Mouse (Mus musculus) left cerebral cortex, adult 8-10 months (tissue): ENCODE results near the gene Gm20388. TPM values are rescaled to one million over a fixed set of nuclear protein-coding genes. Genes with fewer than 3 reads are reported as not detected.
A peak's percentile ranks its signal among the peaks of the same experiment; 100 is the strongest.
"Not testable (repeated sequence)": the region's sequence is repeated elsewhere in the genome, so short reads cannot be mapped to it uniquely, and the experiment has no call there.

Source experiments
- DNase-seq, 2 experiments: peaks; one replicate each; pipeline ENCODE4 v3.0.0; 2022; ENCODE audit warnings: low spot score in 2 of 2
- total RNA-seq, 4 experiments: library from RNA; stranded (reverse); gene quantifications; 2 replicates each; pipeline ENCODE4 v1.2.4; 2022

The Gm20388 gene
- total RNA-seq, 4 experiments from 2014 or later: 10.4 to 20.8 (median 16.4) TPM

DNA sequence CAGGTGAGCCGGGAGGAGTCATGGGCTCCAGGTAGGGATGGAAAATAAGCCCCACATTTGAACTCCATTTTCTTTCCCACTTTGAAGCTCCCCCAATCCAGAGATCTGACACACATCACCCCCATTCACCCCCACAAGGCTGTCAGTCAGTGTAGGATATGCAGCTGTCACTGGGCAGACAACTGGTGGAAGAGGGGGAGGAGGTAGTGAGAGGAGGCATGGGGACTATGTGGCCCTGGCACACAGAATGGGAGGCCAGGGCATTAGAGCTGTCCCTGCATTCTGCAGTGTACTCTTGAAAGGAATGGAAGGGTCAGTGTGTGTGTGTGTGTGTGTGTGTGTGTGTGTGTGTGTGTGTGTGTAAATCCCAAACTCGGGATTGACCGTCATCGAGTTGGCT, 3984.6 kb downstream of the Gm20388 start:
- no peak for DNase-seq

DNA sequence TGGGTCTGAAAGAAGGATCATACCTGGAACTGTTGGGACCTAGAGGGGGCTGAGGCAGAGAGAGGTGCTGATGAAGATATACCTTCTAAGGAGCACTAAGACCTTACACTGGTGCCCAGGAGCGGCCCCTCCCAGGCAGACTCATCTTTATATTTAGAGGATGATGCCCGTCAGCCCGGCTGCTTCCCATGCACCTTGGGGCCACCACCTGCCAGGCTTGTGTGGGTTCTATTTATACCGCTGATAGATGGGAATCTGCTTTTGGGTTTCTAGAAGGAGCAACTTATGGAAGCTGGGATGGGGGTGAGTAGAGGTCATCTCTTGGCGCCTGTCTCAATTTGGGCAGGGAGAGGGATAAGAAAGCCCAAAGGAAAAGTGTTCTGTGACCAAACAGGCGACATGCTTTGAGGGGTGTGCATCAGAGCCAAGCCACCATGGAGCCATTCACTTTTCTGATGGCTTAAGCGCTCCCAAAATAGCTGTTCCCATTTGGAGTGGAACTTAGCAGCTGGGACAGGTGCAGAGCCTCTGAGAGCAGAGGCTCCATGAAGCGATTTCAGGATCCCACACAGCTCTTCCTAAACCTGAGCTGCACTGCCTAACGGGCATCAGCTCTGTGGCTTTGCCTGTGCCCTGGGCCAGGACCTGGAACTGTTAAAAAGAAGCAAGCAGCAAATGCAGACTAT, 3985.2 kb downstream of the Gm20388 start:
- DNase-seq: no peak

DNA sequence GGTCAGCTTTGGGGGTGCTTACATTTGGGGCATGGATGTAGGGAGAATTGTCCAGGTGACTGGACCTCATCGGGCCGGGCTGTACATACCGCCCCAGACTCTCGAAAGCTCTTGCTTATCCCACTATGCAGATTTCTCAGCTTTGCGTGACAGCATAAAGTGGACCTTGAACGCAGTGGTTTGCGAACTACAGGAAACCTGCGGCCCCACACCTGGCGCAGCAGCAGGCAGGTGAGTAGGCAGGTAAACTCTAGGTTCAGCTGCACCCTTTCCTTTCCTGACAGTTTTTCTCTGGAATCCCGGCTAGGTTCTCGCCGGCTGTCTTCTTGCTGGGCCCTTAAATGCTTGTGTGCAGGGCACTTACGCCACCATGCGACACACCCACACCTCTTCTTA, 3985.7 kb downstream of the Gm20388 start:
- no peak for DNase-seq

DNA sequence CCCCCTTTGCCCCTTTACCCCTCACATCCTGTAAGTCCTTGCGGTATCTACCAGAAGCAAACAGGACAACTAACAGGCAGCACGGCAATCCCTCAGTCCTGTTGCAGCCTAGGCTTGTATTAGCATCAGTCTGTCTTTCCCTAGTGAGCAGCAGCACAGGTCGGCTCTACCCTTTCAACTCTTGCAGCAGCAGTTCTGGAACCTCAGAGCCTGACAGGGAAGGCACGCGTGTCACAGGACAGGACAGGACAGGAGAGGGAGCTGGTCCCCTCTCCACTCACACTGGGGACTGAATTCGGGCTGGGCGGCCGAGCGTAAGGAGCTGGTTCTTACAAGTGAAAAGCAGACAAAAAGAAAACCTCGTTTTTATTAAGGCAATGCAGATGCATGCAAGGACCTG, 3986.1 kb downstream of the Gm20388 start:
- DNase-seq: no peak

DNA sequence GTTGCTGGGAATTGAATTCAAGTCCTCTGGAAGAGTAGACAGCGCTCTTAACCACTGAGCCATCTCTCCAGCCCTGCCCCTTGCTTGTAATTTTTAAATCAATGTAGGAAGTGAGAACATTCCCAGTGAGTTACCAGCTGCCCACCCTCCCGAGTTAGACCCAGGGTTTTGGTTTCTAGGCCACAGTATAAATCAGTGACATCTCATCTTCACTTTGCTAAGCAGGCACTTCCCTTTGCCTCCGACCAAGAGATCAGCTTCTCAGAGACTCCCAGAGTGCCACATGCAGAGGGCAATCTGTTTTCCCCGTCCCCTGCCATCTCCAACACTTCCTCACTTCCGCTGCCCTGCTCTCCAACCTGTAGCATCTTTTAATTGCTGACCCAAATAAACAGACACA, 3987.9 kb downstream of the Gm20388 start:
- no peak for DNase-seq

DNA sequence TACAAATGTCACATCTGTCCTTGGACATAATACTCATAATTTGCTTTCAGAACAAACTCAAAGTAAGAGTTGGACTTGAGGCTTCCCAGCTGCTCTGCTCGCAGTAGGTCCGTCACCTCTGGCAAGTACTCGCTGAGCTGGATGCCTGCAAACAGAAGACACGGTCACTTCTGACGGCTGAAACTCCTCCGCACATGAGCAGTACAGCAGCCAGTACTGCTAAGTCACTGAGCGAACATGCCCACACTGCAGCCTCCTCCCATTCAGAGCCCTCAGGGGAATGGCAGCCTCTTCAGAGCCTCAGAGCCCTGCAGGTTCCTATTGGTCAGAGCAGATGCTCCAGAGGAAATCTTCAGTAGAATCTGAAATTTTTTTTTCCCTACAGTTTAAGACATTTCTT, 3988.7 kb downstream of the Gm20388 start:
- DNase-seq: no peak

DNA sequence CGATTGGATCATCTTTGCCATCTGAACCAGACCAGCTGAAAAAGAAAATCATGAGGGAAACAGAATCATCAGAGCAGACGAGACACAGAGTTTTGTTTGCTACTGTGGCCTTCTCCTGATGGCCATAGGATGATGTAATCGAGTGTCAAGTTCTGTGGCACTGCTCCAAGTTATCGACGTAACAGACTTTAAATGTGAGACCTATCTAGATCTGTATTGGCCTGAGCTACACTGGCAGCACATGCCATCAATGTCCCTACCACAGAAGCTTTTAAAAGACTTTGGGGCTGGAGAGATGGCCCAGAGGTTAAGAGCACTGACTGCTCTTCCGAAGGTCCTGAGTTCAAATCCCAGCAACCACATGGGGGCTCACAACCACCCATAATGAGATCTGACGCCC, 3992.0 kb downstream of the Gm20388 start:
- DNase-seq: no peak

DNA sequence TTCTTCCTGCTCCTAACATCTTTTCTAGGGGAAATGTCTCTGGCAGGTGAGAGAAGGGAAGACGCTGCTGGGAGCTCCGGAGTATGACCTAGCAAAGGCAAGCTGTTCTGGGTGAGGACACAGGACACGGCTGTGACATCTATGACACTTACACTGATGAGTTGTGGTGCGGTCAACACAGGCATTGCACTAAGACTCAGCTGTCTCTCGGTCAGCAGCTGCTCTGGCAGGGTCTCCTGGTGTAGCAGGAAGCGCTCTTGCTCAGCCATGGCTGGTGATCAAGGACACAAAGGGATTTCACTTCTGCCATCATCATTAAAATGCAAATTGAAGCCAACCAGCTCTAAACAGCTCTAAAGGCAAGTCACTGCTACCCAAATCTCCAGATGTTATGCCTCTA, 3997.0 kb downstream of the Gm20388 start:
- no peak for DNase-seq

DNA sequence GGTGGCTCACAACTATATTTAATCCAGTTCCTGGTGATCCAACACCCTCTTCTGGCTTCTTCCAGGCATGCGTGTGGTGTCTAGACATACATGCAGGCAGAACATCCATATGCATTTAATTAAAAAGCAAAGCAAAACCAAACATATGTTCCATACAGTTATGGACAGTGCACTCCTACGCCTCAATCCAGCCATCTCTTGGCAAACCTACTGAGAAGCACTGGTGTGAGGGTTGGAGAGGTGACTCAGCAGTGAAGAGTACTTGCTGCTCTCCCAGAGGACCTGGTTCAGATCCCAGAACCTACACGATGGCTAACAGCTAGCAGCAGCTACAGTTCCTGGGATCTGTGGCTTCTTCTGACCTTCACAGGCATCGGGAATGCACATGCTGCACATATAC, 4001.6 kb downstream of the Gm20388 start:
- DNase-seq: peak in 1 of 2 experiments; percentile 75

DNA sequence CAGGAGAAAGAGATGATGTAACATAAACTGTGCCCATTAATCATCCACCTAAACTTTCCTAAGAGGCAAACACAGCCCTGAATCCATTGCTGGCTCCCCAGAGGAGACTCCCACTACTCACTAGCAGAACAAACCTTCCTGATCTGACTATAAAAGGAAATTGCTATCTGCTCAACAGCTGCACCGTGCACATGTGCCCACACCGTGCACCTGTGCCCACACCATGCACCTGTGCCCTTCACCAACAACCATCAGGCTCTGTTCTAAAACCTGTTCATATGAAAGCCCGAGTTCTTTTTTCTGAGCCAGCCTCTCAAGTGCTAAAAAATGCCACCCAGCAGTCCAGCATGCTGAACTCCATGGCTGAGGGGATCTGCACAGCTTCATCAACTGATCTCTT, 4004.0 kb downstream of the Gm20388 start:
- no peak for DNase-seq

DNA sequence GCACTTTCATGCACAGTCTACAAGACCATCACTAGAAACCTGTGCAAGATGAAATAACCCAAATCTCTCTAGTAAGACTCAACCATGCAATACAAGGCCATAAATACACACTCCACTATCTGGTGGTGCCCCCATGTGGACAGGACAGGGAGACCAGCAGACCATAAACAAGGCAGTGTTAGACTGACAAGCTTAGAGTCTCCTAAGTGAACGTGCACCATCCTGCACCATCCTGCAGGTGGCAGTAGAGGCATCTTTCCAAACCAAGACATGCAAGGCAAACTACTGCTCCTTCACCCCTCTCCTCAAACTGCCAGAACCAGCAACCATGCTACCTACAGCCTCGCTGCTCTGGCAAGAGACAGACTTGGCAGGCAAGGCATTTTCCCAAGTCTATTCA, 4014.1 kb downstream of the Gm20388 start:
- peak; percentile 63 to 80 for DNase-seq

DNA sequence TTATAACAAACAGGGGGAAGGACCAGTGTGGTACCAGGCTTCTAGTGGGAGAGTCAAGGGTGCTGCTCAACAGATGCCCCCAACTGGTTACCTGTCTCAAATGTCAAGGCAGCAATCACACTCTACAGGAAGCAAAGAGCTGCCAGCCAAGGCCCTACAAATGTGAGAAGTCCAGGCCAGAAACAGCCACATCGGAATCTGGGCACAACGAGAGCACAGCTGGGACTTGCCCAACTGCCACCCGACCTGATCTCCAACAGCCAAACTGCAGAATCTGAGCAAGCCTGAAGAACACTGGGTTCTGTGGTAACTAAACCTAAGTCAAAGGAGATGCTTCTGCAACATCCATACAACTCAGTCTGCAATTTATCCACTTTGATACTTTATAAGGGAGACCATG, 4015.0 kb downstream of the Gm20388 start:
- no peak for DNase-seq

DNA sequence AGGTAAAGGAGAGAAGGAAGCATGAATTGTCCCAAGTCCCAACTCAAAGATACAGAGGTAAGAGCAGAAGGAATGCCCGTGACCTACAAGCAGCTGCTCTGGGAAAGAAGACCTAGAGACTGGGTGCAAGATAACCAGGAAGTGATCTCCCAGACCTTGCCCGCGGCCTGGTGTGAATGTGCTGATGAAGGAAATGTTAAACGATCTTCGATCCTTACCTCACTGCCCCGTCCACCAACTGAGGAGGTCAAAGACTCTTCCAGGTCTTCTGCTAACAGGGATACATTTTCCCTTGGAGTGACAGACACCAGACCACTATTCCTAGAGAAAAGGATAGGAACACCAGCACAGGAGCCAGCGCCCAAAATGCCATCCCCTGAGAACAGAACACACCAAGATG, 4018.4 kb downstream of the Gm20388 start:
- no peak for DNase-seq

DNA sequence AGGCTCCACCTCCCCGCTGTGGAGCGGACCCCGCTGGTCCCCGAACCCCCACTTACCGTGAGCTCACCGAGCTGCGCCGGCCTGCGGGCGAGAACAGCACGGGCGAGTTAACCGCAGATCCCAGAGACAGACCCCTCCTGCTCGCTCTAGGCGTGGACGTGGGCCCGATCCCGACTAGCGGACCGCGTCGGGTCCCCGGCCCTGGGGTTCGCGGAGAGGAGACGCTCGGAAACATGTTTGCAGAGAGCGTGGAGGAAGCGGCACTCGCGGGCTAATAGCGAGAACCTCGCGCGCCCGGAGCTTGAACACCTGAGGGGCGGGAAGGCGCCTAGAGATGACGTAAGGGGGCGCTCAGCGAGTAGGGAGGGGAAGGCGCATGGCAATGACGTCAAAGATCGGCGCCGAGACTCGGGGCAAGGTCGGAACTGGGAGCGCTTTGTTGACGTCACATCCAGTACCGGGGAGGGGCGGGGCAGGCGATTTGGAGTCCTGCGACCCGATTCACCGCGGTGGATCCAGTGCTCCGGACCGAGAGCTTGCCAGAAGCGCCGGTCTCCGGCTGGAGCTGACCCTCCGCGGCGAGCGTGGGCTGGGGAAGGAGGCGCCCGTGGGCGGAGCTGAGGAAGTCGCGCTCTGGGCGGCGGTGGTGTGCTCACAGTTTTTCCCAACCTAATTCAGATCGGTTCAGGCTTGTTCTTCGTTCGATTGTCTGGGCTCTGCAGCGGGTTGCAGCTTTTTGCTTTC, 4038.5 kb downstream of the Gm20388 start, which contains the start of gene Nup133:
Gene Nup133 (minus strand): TSS at position 324 of the 744 bp plus-strand sequence.
- peak; percentile 98 to 99 for DNase-seq

DNA sequence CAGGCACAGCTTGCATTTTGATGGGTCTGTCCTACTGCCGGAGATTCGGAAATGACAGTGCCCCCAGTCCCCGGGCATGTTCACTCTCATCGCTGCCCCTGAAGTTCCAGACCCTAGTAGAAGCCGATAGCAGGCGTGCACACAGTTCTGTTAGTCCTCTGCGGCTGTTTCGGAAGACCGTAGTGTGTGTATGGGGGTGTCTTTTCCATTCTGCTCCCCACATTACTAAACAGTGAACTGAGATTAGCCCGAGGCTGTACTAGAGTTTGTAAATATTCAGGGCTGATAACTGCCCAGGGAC, 4039.0 kb downstream of the Gm20388 start:
- no peak for DNase-seq

DNA sequence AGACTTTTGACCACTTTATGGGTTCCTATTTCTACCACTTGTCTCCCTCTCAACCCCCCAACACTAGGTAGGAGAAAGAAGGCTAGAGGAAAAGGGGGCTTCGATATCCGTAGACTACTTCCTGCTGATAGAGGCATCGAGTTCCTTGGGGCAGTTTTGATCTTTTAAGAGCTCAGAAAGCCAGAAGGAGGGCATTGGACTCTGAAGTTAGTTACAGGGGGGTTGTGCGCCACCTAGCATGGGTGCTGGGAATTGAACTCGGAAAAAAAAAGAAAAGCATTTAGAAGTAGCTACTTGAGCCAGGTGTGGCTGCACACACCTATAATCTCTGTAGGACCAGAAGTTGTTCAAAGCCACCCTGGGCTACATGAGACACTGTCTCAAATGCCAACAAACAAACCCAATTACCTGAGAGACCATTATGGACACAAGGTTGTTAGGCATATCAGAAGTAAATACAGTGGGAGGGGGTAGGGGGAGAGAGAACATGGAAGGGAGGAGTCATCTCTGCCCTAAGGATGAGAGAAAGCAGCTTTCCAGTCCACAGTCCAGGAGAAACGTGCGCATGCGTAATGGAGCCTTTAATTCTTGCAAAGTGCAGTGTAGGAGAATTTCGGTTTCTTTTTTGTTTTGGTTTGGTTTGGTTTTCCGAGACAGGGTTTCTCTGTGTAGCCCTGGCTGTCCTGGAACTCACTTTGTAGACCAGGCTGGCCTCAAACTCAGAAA, 4039.6 kb downstream of the Gm20388 start:
- DNase-seq: peak; percentile 19 to 31

DNA sequence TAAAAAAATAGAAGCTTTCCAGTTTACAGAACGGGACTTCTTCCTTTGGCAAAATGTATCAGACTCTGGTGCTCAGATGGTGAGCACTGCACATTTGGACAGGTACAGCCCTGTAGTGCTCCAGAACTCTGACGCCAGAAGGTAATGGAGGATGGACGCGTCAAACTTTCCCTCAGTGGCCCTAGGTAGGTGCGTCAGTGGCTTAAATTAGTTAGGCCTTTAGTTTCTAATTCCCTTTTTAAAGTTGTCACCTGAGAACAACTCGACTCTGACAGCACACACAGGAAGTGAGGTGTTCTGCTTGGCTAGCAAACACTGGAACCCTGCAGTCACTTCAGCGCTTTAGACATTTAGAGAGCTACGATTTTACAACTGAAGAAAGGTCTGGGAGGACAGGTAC, 4043.0 kb downstream of the Gm20388 start:
- no peak for DNase-seq

DNA sequence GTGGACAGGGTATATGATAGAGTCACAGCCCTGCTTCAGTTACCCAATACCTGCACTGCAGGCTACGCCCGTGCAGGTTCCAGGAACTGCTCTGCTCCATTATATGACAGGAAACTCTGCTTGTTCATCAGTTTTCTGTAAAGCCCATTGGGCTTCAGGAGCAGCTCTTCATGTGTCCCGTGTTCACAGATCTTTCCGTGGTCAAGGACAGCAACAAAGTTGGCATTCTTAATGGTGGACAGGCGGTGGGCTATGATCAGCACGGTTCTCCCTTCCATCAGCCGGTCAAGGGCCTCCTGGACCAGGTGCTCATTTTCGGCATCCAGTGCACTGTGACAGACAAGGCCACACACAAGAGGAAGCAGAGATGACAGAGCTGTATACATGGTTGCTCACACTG, 4043.6 kb downstream of the Gm20388 start:
- no peak for DNase-seq

DNA sequence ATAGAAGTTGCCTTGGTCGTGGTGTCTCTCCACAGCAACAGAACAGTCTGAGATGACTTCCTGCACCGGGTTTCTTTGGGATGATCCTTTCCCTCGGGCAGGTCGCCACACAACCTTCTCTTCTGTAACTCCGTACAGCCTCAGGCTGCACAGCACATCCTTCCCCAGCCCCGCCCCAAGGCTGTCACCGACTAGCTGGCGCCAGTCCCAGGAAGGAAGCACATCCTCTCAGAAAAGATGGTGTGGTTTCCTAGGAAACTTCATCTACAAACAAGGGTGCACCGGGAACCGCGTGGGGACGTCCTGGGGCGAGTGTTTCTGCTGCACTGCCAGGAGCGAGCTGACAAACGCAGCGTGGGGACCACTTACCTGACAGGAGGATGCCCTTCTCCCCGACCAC, 4047.5 kb downstream of the Gm20388 start:
- DNase-seq: peak in 1 of 2 experiments; percentile 36

DNA sequence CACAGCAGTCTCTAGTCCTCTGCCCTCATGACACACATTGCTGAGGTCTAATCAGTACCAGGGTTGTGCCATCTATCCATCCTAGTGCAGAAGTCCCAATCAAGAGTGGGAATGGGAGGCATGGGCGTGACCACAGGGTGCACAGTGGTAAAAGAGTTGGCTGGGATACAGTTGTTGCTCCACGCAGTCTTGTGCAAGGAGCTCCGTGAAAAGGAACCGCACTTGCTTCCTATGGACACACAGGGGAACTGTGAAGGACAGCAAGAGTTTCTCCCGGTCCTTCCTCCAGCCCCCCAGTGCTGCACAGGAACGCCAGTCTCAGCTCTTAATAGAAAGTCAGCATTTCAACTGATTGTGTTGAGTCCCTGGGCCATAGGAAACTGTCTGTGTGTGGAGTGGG, 4048.8 kb downstream of the Gm20388 start:
- no peak for DNase-seq

DNA sequence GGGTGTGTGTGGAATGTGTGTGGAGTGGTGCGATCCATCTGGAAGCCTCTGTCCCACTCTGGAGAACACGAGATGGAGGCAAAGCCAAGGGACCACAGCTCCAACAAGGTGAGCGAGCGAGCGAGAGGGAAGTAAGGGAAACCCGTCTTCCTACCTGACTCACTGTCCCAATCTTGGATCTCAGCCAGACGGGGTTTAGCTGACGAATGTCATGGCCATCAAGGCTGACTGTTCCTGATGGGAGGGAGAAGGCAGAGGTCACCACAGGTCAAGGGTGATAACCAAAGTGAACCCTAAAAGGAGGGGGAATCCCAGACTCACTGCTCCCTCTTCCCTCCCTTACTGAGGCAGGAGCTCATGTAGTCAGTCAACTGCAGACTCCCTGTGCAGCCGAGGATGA, 4049.4 kb downstream of the Gm20388 start:
- DNase-seq: no peak

DNA sequence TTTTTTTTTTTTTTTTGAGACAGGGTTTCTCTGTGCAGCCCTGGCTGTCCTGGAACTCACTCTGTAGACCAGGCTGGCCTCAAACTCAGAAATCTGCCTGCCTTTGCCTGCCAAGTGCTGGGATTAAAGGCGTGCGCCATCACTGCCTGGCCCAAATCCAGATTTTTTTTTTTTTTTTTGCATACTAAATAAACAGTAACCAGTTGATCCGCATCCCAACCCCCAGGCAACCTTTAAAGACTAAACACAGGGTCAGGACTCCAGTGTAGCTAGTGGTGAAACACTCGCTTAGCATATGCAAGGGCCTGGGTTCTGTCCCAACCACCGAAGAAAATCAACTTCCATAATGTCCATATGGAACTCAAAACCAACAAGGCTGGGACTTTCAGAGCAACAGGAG, 4049.9 kb downstream of the Gm20388 start:
- DNase-seq: not testable (repeated sequence)

DNA sequence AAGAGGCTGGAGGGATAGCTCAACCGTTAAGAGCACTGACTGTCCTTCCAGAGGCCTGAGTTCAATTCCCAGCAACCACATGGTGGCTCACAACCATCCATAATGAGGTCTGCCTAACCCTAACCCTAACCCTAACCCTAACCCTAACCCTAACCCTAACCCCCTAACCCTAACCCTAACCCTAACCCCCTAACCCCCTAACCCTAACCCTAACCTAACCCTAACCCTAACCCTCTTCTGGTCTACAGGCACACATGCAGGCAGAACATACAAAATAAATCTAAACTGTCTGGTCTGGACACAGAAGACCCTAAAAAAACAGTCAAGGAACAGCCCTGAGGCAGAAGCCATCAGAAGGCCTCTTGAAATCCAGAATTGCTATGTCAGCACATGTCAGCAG, 4050.7 kb downstream of the Gm20388 start:
- DNase-seq: no peak
